Mouse (Mus musculus) C2C12 (cell line): ENCODE results near the gene Rad51b.

Experiments
- CEBPB ChIP-seq: IDR thresholded peaks from one replicate; pipeline ENCODE4 v1.6.1; 2011; ENCODE audit warnings: low read depth, mild to moderate bottlenecking, control low read depth, moderate library complexity
- CTCF ChIP-seq: IDR thresholded peaks from one replicate; pipeline ENCODE4 v1.5.1; 2011; ENCODE audit not compliant: control insufficient read depth, insufficient read depth, insufficient read length
- MAX ChIP-seq: IDR thresholded peaks from one replicate; pipeline ENCODE4 v1.6.1; 2011; ENCODE audit warnings: mild to moderate bottlenecking, control low read depth
- MYOG ChIP-seq: IDR thresholded peaks from one replicate; pipeline ENCODE4 v1.6.1; 2011; ENCODE audit not compliant: control insufficient read depth, insufficient read length; ENCODE audit errors: extremely low read depth

DNA sequence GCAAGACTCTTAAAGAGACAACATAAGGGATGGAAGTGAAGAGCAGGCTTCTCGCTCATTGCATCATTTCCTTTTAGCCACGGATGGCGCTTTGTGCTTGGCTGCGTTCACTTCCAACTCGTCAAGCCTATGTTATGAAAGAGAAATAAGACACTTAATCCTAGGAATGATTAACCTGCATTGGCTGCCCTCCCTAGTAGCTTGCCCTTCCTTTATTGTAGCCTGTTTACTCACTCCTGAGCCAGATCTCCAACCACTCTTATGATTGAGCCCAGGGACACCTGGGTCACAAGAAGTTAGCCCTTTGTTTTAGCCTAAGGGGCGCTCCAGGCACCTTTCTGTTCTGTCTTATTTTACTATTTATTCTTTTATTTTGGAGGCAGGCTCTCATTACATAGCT, 244.5 kb downstream of the Rad51b start:
- TF ChIP-seq CTCF (no peak), MAX (no peak), CEBPB (no peak), MYOG (no peak)
